Mouse (Mus musculus) heart, embryonic 16.5 days (tissue): ENCODE measurements at regions not wholly inside any gene's neighbourhood (a gene's known extent, or its start where the extent isn't known, plus 50 kb on each side); places are given as distances from the start of the nearest gene placed in this dataset.

ENCODE experiments used
- ATAC-seq: fragments of 200-750 bp; cut with Nextera tagmentation; replicated peaks from 2 replicates; pipeline ENCODE4 v1.8.0; 2017; ENCODE audit warnings: moderate number of reproducible peaks; ENCODE audit not compliant: insufficient read depth, low FRiP score; ENCODE audit errors: extremely low read depth
- H3K27ac ChIP-seq: fragments of 300-500 bp; sonication (generic); 2 replicates; pipeline ENCODE4 v1.5.1; 2014; ENCODE audit warnings: mild to moderate bottlenecking, low read length, control low read depth, moderate library complexity
- H3K27me3 ChIP-seq: fragments of 300-500 bp; sonication (generic); 2 replicates; pipeline ENCODE4 v1.6.1; 2014; ENCODE audit warnings: low read length, mixed read lengths; ENCODE audit not compliant: control insufficient read depth, insufficient read depth
- H3K36me3 ChIP-seq: fragments of 300-500 bp; sonication (generic); 2 replicates; pipeline ENCODE4 v1.6.1; 2014; ENCODE audit not compliant: control insufficient read depth, insufficient read depth
- H3K4me1 ChIP-seq: fragments of 300-500 bp; sonication (generic); 2 replicates; pipeline ENCODE4 v1.6.1; 2014; ENCODE audit warnings: low read length, mixed read lengths; ENCODE audit not compliant: control insufficient read depth, insufficient read depth
- H3K4me2 ChIP-seq: fragments of 300-500 bp; sonication (generic); 2 replicates; pipeline ENCODE4 v1.6.1; 2014; ENCODE audit warnings: low read depth, mild to moderate bottlenecking, control low read depth, low read length
- H3K4me3 ChIP-seq: fragments of 300-500 bp; sonication (generic); 2 replicates; pipeline ENCODE4 v1.5.1; 2014; ENCODE audit warnings: mild to moderate bottlenecking, control low read depth, low read length
- H3K9ac ChIP-seq: fragments of 300-500 bp; sonication (generic); 2 replicates; pipeline ENCODE4 v1.6.1; 2014; ENCODE audit warnings: low read length, control low read depth
- H3K9me3 ChIP-seq: fragments of 300-500 bp; sonication (generic); replicated peaks from 2 replicates; pipeline ENCODE4 v1.6.1; 2016; ENCODE audit warnings: low read length; ENCODE audit not compliant: control insufficient read depth
- WGBS: fragments of 180-500 bp; shearing (Covaris S2); extraction: QIAGEN DNeasy Blood & Tissue Kit; methylation state at CpG from one replicate; pipeline ENCODE4 v1.1.7; 2014; 5-methylcytosine and 5-hydroxymethylcytosine counted together

DNA sequence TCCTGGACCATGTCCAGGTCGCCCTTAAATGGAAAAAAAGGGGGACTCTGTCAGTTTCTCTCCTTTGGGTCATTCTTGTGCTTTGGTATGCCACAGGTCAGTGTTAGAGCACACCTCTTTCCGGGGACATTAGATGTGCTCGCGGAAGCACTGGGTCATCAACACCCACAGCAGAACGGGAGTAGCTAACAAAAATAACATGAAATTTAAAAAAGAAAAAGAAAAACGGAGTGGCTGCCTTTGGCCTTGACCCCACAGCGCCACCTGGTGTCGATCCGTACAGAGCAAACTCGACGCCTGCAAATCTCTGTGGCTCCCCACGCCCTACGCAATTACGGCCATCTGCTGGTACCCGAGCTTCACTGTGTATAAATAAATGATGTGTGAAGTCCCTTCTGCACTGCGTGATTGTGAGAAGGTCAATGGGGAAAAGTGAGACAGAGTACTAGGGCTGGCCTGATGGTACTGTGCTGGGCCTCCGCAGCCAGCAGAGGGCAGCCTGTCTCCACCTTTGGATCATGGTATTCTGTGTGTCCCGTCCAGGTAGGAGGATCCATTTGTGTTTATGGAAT lies 99.0 kb upstream of the Slc7a12 start:
- H3K9me3 ChIP-seq, result no peaks in the 10 kb centered on the region
- no peaks in the 10 kb centered on the region for H3K36me3 ChIP-seq
- H3K4me1 ChIP-seq, result no peaks in the 10 kb centered on the region
- ATAC-seq, result peak; percentile 72
- peak overlapping the region; percentile 48 for H3K4me2 ChIP-seq
- WGBS, result 12% methylated on average over 18 of the region's 18 CpGs
- 0 out of 2 replicates have a peak overlapping the region, but pooled peaks have one; percentile 18 for H3K9ac ChIP-seq
- no peak overlapping the region for H3K27ac ChIP-seq
- H3K27me3 ChIP-seq, result no peaks in the 10 kb centered on the region
- H3K4me3 ChIP-seq, result peak overlapping the region; percentile 29

GRCm38 (mm10) chr3:14390656-14391055 lies 89.8 kb upstream of the Slc7a12 start:
- Histone ChIP-seq H3K36me3 (no peaks in the 10 kb centered on the region), H3K27ac (no peak overlapping the region), H3K4me2 (no peak overlapping the region), H3K4me1 (no peaks in the 10 kb centered on the region), H3K9me3 (no peaks in the 10 kb centered on the region), H3K9ac (no peak overlapping the region), H3K27me3 (no peaks in the 10 kb centered on the region), H3K4me3 (no peak overlapping the region)
- 76% methylated on average over 1 of the region's 1 CpGs for WGBS
- ATAC-seq, result no peak

- no peak overlapping the region for H3K9ac ChIP-seq
- no peaks in the 10 kb centered on the region for H3K4me1 ChIP-seq
- ATAC-seq, result no peak
- H3K4me3 ChIP-seq, result no peak overlapping the region
- H3K36me3 ChIP-seq, result no peaks in the 10 kb centered on the region
- H3K27ac ChIP-seq, result no peak overlapping the region
- H3K27me3 ChIP-seq, result no peaks in the 10 kb centered on the region
- no peak overlapping the region for H3K4me2 ChIP-seq
- WGBS, result 83% methylated on average over 3 of the region's 3 CpGs
- no peaks in the 10 kb centered on the region for H3K9me3 ChIP-seq
Measured at GRCm38 (mm10) chr3:14398676-14399075, 81.8 kb upstream of the Slc7a12 start.

DNA sequence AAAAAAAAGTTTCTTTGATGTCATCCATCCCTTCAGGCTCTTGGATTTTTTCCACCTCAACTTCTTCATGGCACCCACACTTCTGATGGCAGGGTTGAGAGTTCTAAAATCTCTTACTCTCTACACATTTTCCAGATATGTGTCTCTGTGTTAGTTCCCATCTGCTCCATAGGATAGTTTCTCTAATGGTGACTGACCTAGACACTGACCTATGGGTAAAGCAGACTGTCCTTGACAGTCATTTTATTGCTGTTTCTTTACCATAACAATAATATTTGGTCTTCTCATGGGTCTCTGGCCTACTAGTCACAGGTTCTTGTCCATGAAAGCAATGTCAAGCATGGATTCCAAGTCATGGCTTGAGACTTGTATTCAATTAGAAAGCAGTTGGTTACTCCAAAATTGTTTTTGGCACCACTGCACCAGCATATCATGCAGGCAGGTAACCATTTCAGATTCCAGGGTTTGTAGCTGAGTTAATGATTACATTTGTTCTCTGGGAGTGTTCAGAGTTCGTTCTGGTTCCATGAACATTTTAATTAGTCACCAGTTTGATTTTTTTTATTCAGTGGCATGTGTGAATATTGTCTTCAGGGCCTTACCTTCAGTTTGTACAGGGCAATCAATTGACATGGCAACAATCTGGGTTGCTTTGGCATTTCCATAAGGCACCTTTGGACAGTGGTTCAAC lies 71.9 kb upstream of the Slc7a12 start:
- Histone ChIP-seq H3K27me3 (no peaks in the 10 kb centered on the region), H3K9me3 (no peaks in the 10 kb centered on the region), H3K27ac (no peak overlapping the region), H3K4me3 (no peak overlapping the region), H3K9ac (no peak overlapping the region), H3K36me3 (no peaks in the 10 kb centered on the region), H3K4me1 (no peaks in the 10 kb centered on the region), H3K4me2 (no peak overlapping the region)
- no peak for ATAC-seq
- 59% methylated on average over 1 of the region's 1 CpGs for WGBS
